Mouse (Mus musculus): ENCODE results near the gene 1110051M20Rik. TPM values are rescaled to one million over a fixed set of nuclear protein-coding genes. Genes with fewer than 3 reads are reported as not detected.

Gene 1110051M20Rik
- polyA plus RNA-seq, 2 experiments = 34.9 to 50.6 TPM

GRCm38 (mm10) chr2:91449662-91450061 is 5.2 kb upstream of the 1110051M20Rik start:
- H3K4me2 ChIP-seq (replicated peaks; ENCODE audit: low read depth, low read length, severe bottlenecking) = no peak overlapping the region
- DNase-seq (ENCODE audit: low spot score) (no peak), ATAC-seq (ENCODE audit: low FRiP score, low read depth) (no peak)
- TF ChIP-seq POLR2A (IDR thresholded peaks at IDR 0.05; ENCODE audit: borderline replicate concordance, extremely low read depth, insufficient read depth, insufficient read length) = no peak
- H3K4me1 ChIP-seq (ENCODE audit: control insufficient read depth, insufficient read depth, low read length) = peaks cover 4% of the 10 kb centered on the region
- no peak overlapping the region for H3K27ac ChIP-seq (replicated peaks; ENCODE audit: low read depth, low read length)
- H3K27me3 ChIP-seq (ENCODE audit: control insufficient read depth, insufficient read depth, low read length) = no peaks in the 10 kb centered on the region
- H3K36me3 ChIP-seq (ENCODE audit: control insufficient read depth, insufficient read depth, low read length) = no peaks in the 10 kb centered on the region
- 47% methylated on average over 1 of the region's 1 CpGs for WGBS
- H3K9me3 ChIP-seq (ENCODE audit: control insufficient read depth, low read length) = no peaks in the 10 kb centered on the region
- no peak overlapping the region for H3K9ac ChIP-seq (ENCODE audit: low read depth, low read length, severe bottlenecking)
- H3K4me3 ChIP-seq (replicated peaks; ENCODE audit: low read length) = no peak overlapping the region

- Histone ChIP-seq H3K27me3 (ENCODE audit: control insufficient read depth, insufficient read depth, low read length) (no peaks in the 10 kb centered on the region), H3K4me2 (replicated peaks; ENCODE audit: low read depth, low read length, severe bottlenecking) (no peak overlapping the region), H3K36me3 (ENCODE audit: control insufficient read depth, insufficient read depth, low read length) (no peaks in the 10 kb centered on the region), H3K27ac (replicated peaks; ENCODE audit: low read depth, low read length) (no peak overlapping the region), H3K9me3 (ENCODE audit: control insufficient read depth, low read length) (no peaks in the 10 kb centered on the region), H3K9ac (ENCODE audit: low read depth, low read length, severe bottlenecking) (no peak overlapping the region), H3K4me1 (ENCODE audit: control insufficient read depth, insufficient read depth, low read length) (0 out of 2 replicates have a peak, but pooled peaks cover 3% of the 10 kb centered on the region), H3K4me3 (replicated peaks; ENCODE audit: low read length) (no peak overlapping the region)
- TF ChIP-seq POLR2A (IDR thresholded peaks at IDR 0.05; ENCODE audit: borderline replicate concordance, extremely low read depth, insufficient read depth, insufficient read length) = no peak
- 75% methylated on average over 1 of the region's 1 CpGs for WGBS
- DNase-seq (ENCODE audit: low spot score) (no peak), ATAC-seq (ENCODE audit: low FRiP score, low read depth) (no peak)
These were observed 2.3 kb downstream of the 1110051M20Rik start for GRCm38 (mm10) chr2:91442241-91442640.

- Histone ChIP-seq H3K9me3 (ENCODE audit: control insufficient read depth, low read length) (no peaks in the 10 kb centered on the region), H3K27me3 (ENCODE audit: control insufficient read depth, insufficient read depth, low read length) (no peaks in the 10 kb centered on the region), H3K4me2 (replicated peaks; ENCODE audit: low read depth, low read length, severe bottlenecking) (no peak overlapping the region), H3K4me1 (ENCODE audit: control insufficient read depth, insufficient read depth, low read length) (0 out of 2 replicates have a peak, but pooled peaks cover 3% of the 10 kb centered on the region), H3K27ac (replicated peaks; ENCODE audit: low read depth, low read length) (no peak overlapping the region), H3K36me3 (ENCODE audit: control insufficient read depth, insufficient read depth, low read length) (no peaks in the 10 kb centered on the region), H3K4me3 (replicated peaks; ENCODE audit: low read length) (no peak overlapping the region), H3K9ac (ENCODE audit: low read depth, low read length, severe bottlenecking) (no peak overlapping the region)
- WGBS = 78% methylated on average over 2 of the region's 2 CpGs
- TF ChIP-seq POLR2A (IDR thresholded peaks at IDR 0.05; ENCODE audit: borderline replicate concordance, extremely low read depth, insufficient read depth, insufficient read length) = no peak
- DNase-seq (ENCODE audit: low spot score) (no peak), ATAC-seq (ENCODE audit: low FRiP score, low read depth) (no peak)
These were observed 2.8 kb downstream of the 1110051M20Rik start for GRCm38 (mm10) chr2:91441715-91442114.

- H3K27ac ChIP-seq (replicated peaks; ENCODE audit: low read depth, low read length) = no peak overlapping the region
- H3K4me3 ChIP-seq (replicated peaks; ENCODE audit: low read length) = no peak overlapping the region
- ATAC-seq (ENCODE audit: low FRiP score, low read depth) (no peak), DNase-seq (ENCODE audit: low spot score) (no peak)
- 81% methylated on average over 5 of the region's 5 CpGs for WGBS
- H3K4me2 ChIP-seq (replicated peaks; ENCODE audit: low read depth, low read length, severe bottlenecking) = no peak overlapping the region
- 0 out of 2 replicates have a peak, but pooled peaks cover 3% of the 10 kb centered on the region for H3K4me1 ChIP-seq (ENCODE audit: control insufficient read depth, insufficient read depth, low read length)
- no peaks in the 10 kb centered on the region for H3K36me3 ChIP-seq (ENCODE audit: control insufficient read depth, insufficient read depth, low read length)
- no peaks in the 10 kb centered on the region for H3K9me3 ChIP-seq (ENCODE audit: control insufficient read depth, low read length)
- no peak for TF ChIP-seq POLR2A (IDR thresholded peaks at IDR 0.05; ENCODE audit: borderline replicate concordance, extremely low read depth, insufficient read depth, insufficient read length)
- no peak overlapping the region for H3K9ac ChIP-seq (ENCODE audit: low read depth, low read length, severe bottlenecking)
- H3K27me3 ChIP-seq (ENCODE audit: control insufficient read depth, insufficient read depth, low read length) = no peaks in the 10 kb centered on the region
These were observed 3.8 kb downstream of the 1110051M20Rik start for GRCm38 (mm10) chr2:91440686-91441085.

GRCm38 (mm10) chr2:91439876-91440275 is 4.6 kb downstream of the 1110051M20Rik start:
- H3K4me3 ChIP-seq (replicated peaks; ENCODE audit: low read length) = no peak overlapping the region
- WGBS = 80% methylated on average over 1 of the region's 1 CpGs
- no peak overlapping the region for H3K27ac ChIP-seq (replicated peaks; ENCODE audit: low read depth, low read length)
- ATAC-seq (ENCODE audit: low FRiP score, low read depth) (no peak), DNase-seq (ENCODE audit: low spot score) (no peak)
- no peaks in the 10 kb centered on the region for H3K9me3 ChIP-seq (ENCODE audit: control insufficient read depth, low read length)
- no peak for TF ChIP-seq POLR2A (IDR thresholded peaks at IDR 0.05; ENCODE audit: borderline replicate concordance, extremely low read depth, insufficient read depth, insufficient read length)
- no peaks in the 10 kb centered on the region for H3K36me3 ChIP-seq (ENCODE audit: control insufficient read depth, insufficient read depth, low read length)
- H3K4me2 ChIP-seq (replicated peaks; ENCODE audit: low read depth, low read length, severe bottlenecking) = no peak overlapping the region
- H3K4me1 ChIP-seq (ENCODE audit: control insufficient read depth, insufficient read depth, low read length) = 0 out of 2 replicates have a peak, but pooled peaks cover 3% of the 10 kb centered on the region
- no peak overlapping the region for H3K9ac ChIP-seq (ENCODE audit: low read depth, low read length, severe bottlenecking)
- no peaks in the 10 kb centered on the region for H3K27me3 ChIP-seq (ENCODE audit: control insufficient read depth, insufficient read depth, low read length)

- Histone ChIP-seq H3K27ac (replicated peaks; ENCODE audit: low read depth, low read length) (no peak overlapping the region), H3K27me3 (ENCODE audit: control insufficient read depth, insufficient read depth, low read length) (no peaks in the 10 kb centered on the region), H3K9ac (ENCODE audit: low read depth, low read length, severe bottlenecking) (no peak overlapping the region), H3K4me1 (ENCODE audit: control insufficient read depth, insufficient read depth, low read length) (0 out of 2 replicates have a peak, but pooled peaks cover 3% of the 10 kb centered on the region), H3K4me2 (replicated peaks; ENCODE audit: low read depth, low read length, severe bottlenecking) (no peak overlapping the region), H3K9me3 (ENCODE audit: control insufficient read depth, low read length) (no peaks in the 10 kb centered on the region), H3K4me3 (replicated peaks; ENCODE audit: low read length) (no peak overlapping the region), H3K36me3 (ENCODE audit: control insufficient read depth, insufficient read depth, low read length) (no peaks in the 10 kb centered on the region)
- no peak for TF ChIP-seq POLR2A (IDR thresholded peaks at IDR 0.05; ENCODE audit: borderline replicate concordance, extremely low read depth, insufficient read depth, insufficient read length)
- DNase-seq (ENCODE audit: low spot score) = no peak
- 84% methylated on average over 10 of the region's 10 CpGs for WGBS
- no peak for ATAC-seq (ENCODE audit: low FRiP score, low read depth)
These were observed 5.2 kb downstream of the 1110051M20Rik start for GRCm38 (mm10) chr2:91439271-91439670.
